Mouse (Mus musculus): ENCODE results near the gene Sgms2. TPM values are rescaled to one million over a fixed set of nuclear protein-coding genes. Genes with fewer than 3 reads are reported as not detected.
"Not testable (repeated sequence)": the region's sequence is repeated elsewhere in the genome, so short reads cannot be mapped to it uniquely, and the experiment has no call there.

The Sgms2 gene
- total and polyA plus RNA-seq, 3 experiments = not detected

DNA sequence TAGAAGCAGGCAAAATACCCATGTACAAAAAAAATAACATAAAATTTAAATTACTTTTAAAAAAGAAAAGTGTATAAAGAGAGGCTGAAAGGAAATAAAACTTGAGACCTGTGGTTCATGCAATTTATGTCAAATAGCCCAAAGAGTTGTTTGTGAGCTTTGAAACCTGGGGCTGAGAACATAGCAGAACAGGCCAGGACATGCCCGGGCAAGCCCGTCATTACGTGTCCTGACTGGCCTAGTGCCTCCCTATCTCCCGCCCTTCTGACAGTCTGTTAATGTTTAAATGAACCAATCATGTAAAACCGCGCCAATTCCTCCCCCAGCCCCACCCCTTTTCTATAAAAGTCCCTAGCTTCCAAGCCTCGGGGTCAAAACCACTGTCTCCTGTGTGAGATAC lies 153.5 kb downstream of the Sgms2 start:
- H3K4me3 ChIP-seq (replicated peaks in 1 of 3; ENCODE audit: low read depth in 2 of 3, low read length in 2 of 3, poor library complexity in 1 of 3); H3K36me3 ChIP-seq (replicated peaks in 1 of 2; ENCODE audit: control insufficient read depth in 1 of 2, insufficient read depth in 1 of 2, low read length in 1 of 2); H3K79me2 ChIP-seq (replicated peaks; ENCODE audit: control insufficient read depth, extremely low read depth, insufficient read depth, poor library complexity, severe bottlenecking); H3K27me3 ChIP-seq (replicated peaks); in situ Hi-C loops (cut with MboI; ENCODE audit: low pct_ligation_motif_present, low pct_unique_long_range_greater_than_20kb, low sequenced_read_pairs); H3K4me2 ChIP-seq (ENCODE audit: insufficient read depth, low read depth, poor library complexity, severe bottlenecking); DNase-seq (ENCODE audit: extremely low read depth); dilution Hi-C loops (cut with MboI; ENCODE audit: extremely low pct_ligation_motif_present, extremely low pct_unique_long_range_greater_than_20kb, low sequenced_read_pairs); H3K9me3 ChIP-seq (replicated peaks; ENCODE audit: low read length); H3K9ac ChIP-seq (ENCODE audit: insufficient read depth, low read depth); H3K27ac ChIP-seq (ENCODE audit: insufficient read depth, low read depth): not testable (repeated sequence)
- H3K4me1 ChIP-seq (ENCODE audit: control insufficient read depth in 1 of 2, insufficient read depth in 2 of 2) = peaks cover 9 to 20% of the 10 kb centered on the region in 2 experiments

DNA sequence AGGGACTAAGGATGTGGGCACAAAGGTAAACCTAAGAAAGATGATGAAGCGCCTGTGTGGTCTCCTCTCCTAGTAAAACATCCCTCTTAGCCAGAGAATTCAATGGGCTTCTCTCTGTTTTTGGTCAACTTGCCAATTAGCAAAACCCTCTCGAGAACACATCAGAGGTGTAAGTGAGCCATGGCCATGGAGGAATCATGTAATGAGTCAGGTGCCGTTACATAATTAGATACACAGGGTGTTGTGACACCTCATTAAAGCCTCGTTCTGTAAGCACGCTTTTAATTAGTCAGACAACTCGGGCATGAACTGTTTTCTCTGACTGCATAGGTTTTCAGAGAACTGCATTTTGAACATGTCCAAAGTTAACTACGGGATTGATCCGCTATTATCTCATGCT lies 154.6 kb downstream of the Sgms2 start:
- Histone ChIP-seq H3K9me3 (replicated peaks; ENCODE audit: low read length) (peaks cover 4% of the 10 kb centered on the region), H3K9ac (ENCODE audit: insufficient read depth, low read depth) (no peak overlapping the region), H3K27ac (ENCODE audit: insufficient read depth, low read depth) (no peak overlapping the region), H3K4me1 (ENCODE audit: control insufficient read depth in 1 of 2, insufficient read depth in 2 of 2) (peaks cover 9 to 20% of the 10 kb centered on the region in 2 experiments), H3K4me3 (replicated peaks in 1 of 3; ENCODE audit: low read depth in 2 of 3, low read length in 2 of 3, poor library complexity in 1 of 3) (no peak overlapping the region), H3K79me2 (replicated peaks; ENCODE audit: control insufficient read depth, extremely low read depth, insufficient read depth, poor library complexity, severe bottlenecking) (no peaks in the 10 kb centered on the region), H3K4me2 (ENCODE audit: insufficient read depth, low read depth, poor library complexity, severe bottlenecking) (no peak overlapping the region), H3K36me3 (replicated peaks in 1 of 2; ENCODE audit: control insufficient read depth in 1 of 2, insufficient read depth in 1 of 2, low read length in 1 of 2) (no peaks in the 10 kb centered on the region), H3K27me3 (replicated peaks) (no peaks in the 10 kb centered on the region)
- in situ Hi-C loops (cut with MboI; ENCODE audit: low pct_ligation_motif_present, low pct_unique_long_range_greater_than_20kb, low sequenced_read_pairs) (no loop called here), dilution Hi-C loops (cut with MboI; ENCODE audit: extremely low pct_ligation_motif_present, extremely low pct_unique_long_range_greater_than_20kb, low sequenced_read_pairs) (no loop called here)
- no peak for TF ChIP-seq MAFK (IDR thresholded peaks at IDR 0.05; ENCODE audit: insufficient replicate concordance, low read length)
- no peak for TF ChIP-seq NRF1 (IDR thresholded peaks at IDR 0.05; ENCODE audit: low read depth, low read length)
- no peak for TF ChIP-seq ZNF384 (IDR thresholded peaks at IDR 0.05; ENCODE audit: low read depth, low read length)
- TF ChIP-seq MAZ (IDR thresholded peaks at IDR 0.05; ENCODE audit: low read depth, low read length) = no peak
- TF ChIP-seq MEF2A (IDR thresholded peaks at IDR 0.05; ENCODE audit: borderline replicate concordance, low read depth, low read length) = no peak
- TF ChIP-seq GABPA (IDR thresholded peaks at IDR 0.05; ENCODE audit: insufficient replicate concordance, low read depth, low read length) = no peak
- TF ChIP-seq USF2 (conservative IDR thresholded peaks at IDR 0.05; ENCODE audit: low read depth, low read length) = no peak
- no peak for TF ChIP-seq RAD21 (IDR thresholded peaks at IDR 0.05; ENCODE audit: low read depth, low read length)
- TF ChIP-seq HCFC1 (IDR thresholded peaks at IDR 0.05; ENCODE audit: low read depth, low read length) = no peak
- TF ChIP-seq BHLHE40 (IDR thresholded peaks at IDR 0.05; ENCODE audit: low read depth, low read length) = no peak
- no peak for TF ChIP-seq ELF1 (IDR thresholded peaks at IDR 0.05; ENCODE audit: low read depth, low read length)
- no peak for TF ChIP-seq JUN (IDR thresholded peaks at IDR 0.05; ENCODE audit: insufficient read depth, low read depth, low read length)
- no peak for TF ChIP-seq ZMIZ1 (IDR thresholded peaks at IDR 0.05; ENCODE audit: low read depth, low read length)
- no peak for TF ChIP-seq MAX (IDR thresholded peaks at IDR 0.05; ENCODE audit: low read length)
- TF ChIP-seq POLR2A (IDR thresholded peaks at IDR 0.05; ENCODE audit: low read depth, low read length) = no peak
- TF ChIP-seq EP300 (IDR thresholded peaks at IDR 0.05; ENCODE audit: low read length) = no peak
- no peak for DNase-seq (ENCODE audit: extremely low read depth)

Data from CH12.LX (cell line).